Mouse (Mus musculus) spleen, adult 2 months (tissue): ENCODE data around the gene Olfr66.

Experiments
- CTCF ChIP-seq: fragments of 200-500 bp; IDR thresholded peaks from 2 replicates; pipeline ENCODE4 v1.5.1; 2011; ENCODE audit warnings: mild to moderate bottlenecking, inconsistent platforms; ENCODE audit not compliant: insufficient read depth, insufficient read length, insufficient replicate concordance; ENCODE audit errors: extremely low read depth
- POLR2A ChIP-seq: fragments of 200-500 bp; IDR thresholded peaks from 2 replicates; pipeline ENCODE4 v1.6.1; 2011; ENCODE audit warnings: low read depth, low read length, inconsistent platforms

GRCm38 (mm10) chr7:103859076-103859475, 27.0 kb downstream of the Olfr66 start:
- TF ChIP-seq POLR2A = no peak
- TF ChIP-seq CTCF = no peak
